Mouse (Mus musculus) liver, adult 2 months (tissue): ENCODE results near the gene Adamts17. TPM values are rescaled to one million over a fixed set of nuclear protein-coding genes. Genes with fewer than 3 reads are reported as not detected.

ENCODE experiments used
- DNase-seq: peaks from one replicate; pipeline ENCODE4 v3.0.0-alpha.2; 2011; ENCODE audit warnings: low read depth, low spot score; ENCODE audit errors: extremely low read depth
- H3K27ac ChIP-seq: fragments of 200-500 bp; replicated peaks from 2 replicates; pipeline ENCODE4 v1.5.1; 2012; ENCODE audit warnings: low read depth, mild to moderate bottlenecking, control low read depth, inconsistent platforms, low read length; ENCODE audit not compliant: insufficient read depth
- H3K27me3 ChIP-seq: fragments of 200-500 bp; 2 replicates; pipeline ENCODE4 v1.6.1; 2012; ENCODE audit warnings: mild to moderate bottlenecking, moderate library complexity, low read length, inconsistent platforms; ENCODE audit not compliant: control insufficient read depth, insufficient read depth
- H3K36me3 ChIP-seq: fragments of 200-500 bp; 2 replicates; pipeline ENCODE4 v1.6.1; 2012; ENCODE audit warnings: low read length, inconsistent platforms; ENCODE audit not compliant: control insufficient read depth, insufficient read depth
- H3K4me1 ChIP-seq: fragments of 200-500 bp; 2 replicates; pipeline ENCODE4 v1.6.1; 2011; ENCODE audit warnings: low read length; ENCODE audit not compliant: control insufficient read depth, insufficient read depth
- H3K4me3 ChIP-seq: fragments of 200-500 bp; 2 replicates; pipeline ENCODE4 v1.5.1; 2011; ENCODE audit warnings: low read depth, mild to moderate bottlenecking, control low read depth, low read length, moderate library complexity; ENCODE audit not compliant: insufficient read depth
- H3K79me2 ChIP-seq: fragments of 200-500 bp; 2 replicates; pipeline ENCODE4 v1.6.1; 2012; ENCODE audit warnings: inconsistent platforms, mild to moderate bottlenecking, low read length, moderate library complexity; ENCODE audit not compliant: control insufficient read depth, insufficient read depth
- H3K9ac ChIP-seq: fragments of 200-500 bp; 2 replicates; pipeline ENCODE4 v1.6.1; 2012; ENCODE audit warnings: low read depth, mild to moderate bottlenecking, control low read depth, inconsistent platforms, low read length
- CTCF ChIP-seq: fragments of 200-500 bp; IDR thresholded peaks from 2 replicates; pipeline ENCODE4 v1.5.1; 2011; ENCODE audit warnings: low read depth, low read length, control low read depth
- POLR2A ChIP-seq: fragments of 200-500 bp; IDR thresholded peaks from 2 replicates; pipeline ENCODE4 v1.6.1; 2011; ENCODE audit warnings: low read length, control low read depth; ENCODE audit not compliant: insufficient read depth; ENCODE audit errors: extremely low read depth
- WGBS: fragments of 180-500 bp; shearing (Covaris S2); methylation state at CpG from one replicate; pipeline ENCODE4 v1.1.7; 2018; 5-methylcytosine and 5-hydroxymethylcytosine counted together
- polyA plus RNA-seq: library from polyadenylated mRNA; depleted of rRNA; stranded (reverse); fragments of >200 nt; gene quantifications from 2 replicates; pipeline ENCODE4 v1.2.3, GENCODE M21; 2012
- total RNA-seq: library from RNA; depleted of rRNA; stranded (reverse); fragments of >200 nt; gene quantifications from 2 replicates; pipeline ENCODE4 v1.2.3, GENCODE M21; 2014

Adamts17 gene
- total and polyA plus RNA-seq, 2 experiments = 0.09 to 0.17 TPM

GRCm38 (mm10) chr7:66873235-66873634 lies 33.7 kb downstream of the Adamts17 start:
- WGBS = 89% methylated on average over 2 of the region's 2 CpGs
- TF ChIP-seq CTCF (no peak), POLR2A (no peak)

GRCm38 (mm10) chr7:66891431-66891830 lies 51.9 kb downstream of the Adamts17 start:
- TF ChIP-seq CTCF (no peak), POLR2A (no peak)
- WGBS = 90% methylated on average over 2 of the region's 2 CpGs
- DNase-seq = no peak

More at GRCm38 (mm10) chr7:66873235-66873634, 33.7 kb downstream of the Adamts17 start:
- Histone ChIP-seq H3K79me2 (no peaks in the 10 kb centered on the region), H3K4me3 (no peak overlapping the region), H3K9ac (no peak overlapping the region), H3K27ac (no peak overlapping the region), H3K27me3 (no peaks in the 10 kb centered on the region), H3K36me3 (no peaks in the 10 kb centered on the region), H3K4me1 (no peaks in the 10 kb centered on the region)
- DNase-seq = no peak

GRCm38 (mm10) chr7:66892096-66892495 lies 52.6 kb downstream of the Adamts17 start:
- WGBS = 87% methylated on average over 4 of the region's 4 CpGs
- Histone ChIP-seq H3K4me3 (no peak overlapping the region), H3K27me3 (no peaks in the 10 kb centered on the region), H3K9ac (no peak overlapping the region), H3K27ac (no peak overlapping the region), H3K4me1 (no peaks in the 10 kb centered on the region), H3K36me3 (no peaks in the 10 kb centered on the region), H3K79me2 (no peaks in the 10 kb centered on the region)
- TF ChIP-seq POLR2A (no peak), CTCF (no peak)
- DNase-seq = no peak

More at GRCm38 (mm10) chr7:66891431-66891830, 51.9 kb downstream of the Adamts17 start:
- Histone ChIP-seq H3K27me3 (no peaks in the 10 kb centered on the region), H3K27ac (no peak overlapping the region), H3K9ac (no peak overlapping the region), H3K4me3 (no peak overlapping the region), H3K36me3 (no peaks in the 10 kb centered on the region), H3K79me2 (no peaks in the 10 kb centered on the region), H3K4me1 (no peaks in the 10 kb centered on the region)

- no peaks in the 10 kb centered on the region for H3K27me3 ChIP-seq
- DNase-seq = no peak
- no peak for TF ChIP-seq POLR2A
- TF ChIP-seq CTCF = no peak
- H3K9ac ChIP-seq = no peak overlapping the region
- no peaks in the 10 kb centered on the region for H3K79me2 ChIP-seq
- WGBS = 84% methylated on average over 7 of the region's 7 CpGs
- H3K4me1 ChIP-seq = no peaks in the 10 kb centered on the region
- no peak overlapping the region for H3K4me3 ChIP-seq
- no peaks in the 10 kb centered on the region for H3K36me3 ChIP-seq
- no peak overlapping the region for H3K27ac ChIP-seq
Measured at GRCm38 (mm10) chr7:66902376-66902775, 62.8 kb downstream of the Adamts17 start.

GRCm38 (mm10) chr7:66903014-66903413 lies 63.5 kb downstream of the Adamts17 start:
- H3K27me3 ChIP-seq = no peaks in the 10 kb centered on the region
- no peak for TF ChIP-seq POLR2A
- no peak for TF ChIP-seq CTCF
- no peaks in the 10 kb centered on the region for H3K4me1 ChIP-seq
- 59% methylated on average over 5 of the region's 5 CpGs for whole genome bisulfite sequencing
- no peaks in the 10 kb centered on the region for H3K79me2 ChIP-seq
- H3K9ac ChIP-seq = no peak overlapping the region
- no peak overlapping the region for H3K27ac ChIP-seq
- DNase-seq = peak; percentile 19
- H3K4me3 ChIP-seq = no peak overlapping the region
- no peaks in the 10 kb centered on the region for H3K36me3 ChIP-seq

- no peak overlapping the region for H3K9ac ChIP-seq
- H3K27ac ChIP-seq = no peak overlapping the region
- no peak overlapping the region for H3K4me3 ChIP-seq
- H3K27me3 ChIP-seq = no peaks in the 10 kb centered on the region
- H3K79me2 ChIP-seq = no peaks in the 10 kb centered on the region
- TF ChIP-seq POLR2A (no peak), CTCF (no peak)
- DNase-seq = no peak
- 75% methylated on average over 4 of the region's 4 CpGs for WGBS
- H3K4me1 ChIP-seq = no peaks in the 10 kb centered on the region
- no peaks in the 10 kb centered on the region for H3K36me3 ChIP-seq
Measured at GRCm38 (mm10) chr7:66905941-66906340, 66.4 kb downstream of the Adamts17 start.
